Mouse (Mus musculus): ENCODE results near the gene Oxct2b.
"Not testable (repeated sequence)": the region's sequence is repeated elsewhere in the genome, so short reads cannot be mapped to it uniquely, and the experiment has no call there.

Oxct2b gene

DNA sequence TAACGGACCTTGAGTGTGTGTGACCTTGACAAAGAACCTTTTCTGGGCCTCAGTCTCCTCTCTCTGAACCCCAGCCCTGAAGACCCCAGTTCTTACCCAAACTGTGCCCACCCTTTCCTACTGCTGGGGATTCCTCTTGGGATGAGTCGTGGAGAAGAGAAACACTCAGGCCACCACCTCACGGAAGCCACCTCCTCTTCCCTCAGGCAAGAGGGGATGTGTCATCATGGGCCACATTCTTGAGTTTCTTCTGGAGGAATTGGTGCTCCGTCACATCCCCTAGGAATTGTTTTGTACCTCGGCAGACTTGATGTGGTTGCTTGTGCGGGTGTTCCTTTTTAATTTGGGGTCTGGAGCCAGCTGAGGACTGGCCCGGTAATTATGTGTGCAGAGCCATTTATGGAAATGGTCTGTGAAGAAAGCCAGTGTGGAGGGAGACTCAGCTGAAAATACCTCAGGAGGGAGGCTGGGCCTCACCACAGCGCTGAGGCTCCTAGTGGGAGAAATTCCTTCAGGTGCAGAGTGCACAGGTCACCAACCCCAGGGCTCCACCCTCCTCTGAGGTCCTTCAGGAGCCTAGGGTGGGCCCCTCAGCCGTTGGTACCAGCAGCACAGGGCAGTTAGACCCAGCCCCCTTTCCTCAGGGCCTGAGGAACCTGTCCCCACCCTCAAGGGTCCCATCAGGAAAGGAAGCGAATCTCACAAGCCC lies 4.6 kb upstream of the Oxct2b start:
- in situ Hi-C loops (cut with MboI; ENCODE audit: low sequenced_read_pairs) = not testable (repeated sequence)

DNA sequence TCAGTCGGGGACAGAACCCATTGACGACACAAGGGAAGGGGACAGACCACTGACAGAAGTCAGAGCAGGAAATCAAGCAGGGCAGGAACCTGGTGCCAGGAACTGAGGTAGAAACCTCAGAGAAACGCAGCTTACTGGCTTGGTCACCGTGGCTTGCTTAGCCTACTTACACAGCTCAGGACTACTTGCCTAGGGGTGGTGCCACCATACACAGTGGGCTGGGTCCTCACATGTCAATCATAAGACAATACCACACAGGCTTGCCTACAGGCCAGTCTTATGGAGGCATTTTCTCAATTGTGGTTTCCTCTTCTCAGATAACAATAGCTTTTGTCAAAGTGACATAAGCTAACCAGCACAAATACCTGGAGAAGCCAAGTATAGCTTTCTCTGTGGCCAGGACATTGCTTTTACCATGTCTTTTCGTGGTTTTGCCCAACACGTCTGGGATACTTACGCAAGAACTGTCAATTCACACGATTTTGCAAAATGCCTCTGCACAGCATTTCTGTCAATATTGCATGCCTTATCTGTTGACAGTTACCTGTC lies 3.8 kb upstream of the Oxct2b start:
- in situ Hi-C loops (cut with MboI; ENCODE audit: low sequenced_read_pairs) = no loop called here

DNA sequence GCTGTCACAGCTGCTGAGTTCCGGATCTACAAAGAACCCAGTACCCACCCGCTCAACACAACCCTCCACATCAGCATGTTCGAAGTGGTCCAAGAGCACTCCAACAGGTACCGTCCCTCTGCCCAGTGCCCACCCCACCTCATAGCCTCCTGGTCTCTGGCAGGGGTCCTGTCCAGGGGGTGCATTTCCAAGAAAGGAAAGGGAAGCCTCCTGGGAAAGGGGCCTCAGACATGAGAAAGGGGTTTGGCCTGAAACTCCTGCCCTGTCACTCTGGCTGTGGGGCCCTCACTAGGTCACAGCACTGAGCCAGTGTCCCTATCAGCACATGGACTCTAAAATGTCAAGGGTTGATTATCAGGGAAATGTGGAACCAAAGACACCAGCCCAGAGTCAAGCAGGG lies 1.4 kb upstream of the Oxct2b start:
- in situ Hi-C loops (cut with MboI; ENCODE audit: low sequenced_read_pairs) = not testable (repeated sequence)

DNA sequence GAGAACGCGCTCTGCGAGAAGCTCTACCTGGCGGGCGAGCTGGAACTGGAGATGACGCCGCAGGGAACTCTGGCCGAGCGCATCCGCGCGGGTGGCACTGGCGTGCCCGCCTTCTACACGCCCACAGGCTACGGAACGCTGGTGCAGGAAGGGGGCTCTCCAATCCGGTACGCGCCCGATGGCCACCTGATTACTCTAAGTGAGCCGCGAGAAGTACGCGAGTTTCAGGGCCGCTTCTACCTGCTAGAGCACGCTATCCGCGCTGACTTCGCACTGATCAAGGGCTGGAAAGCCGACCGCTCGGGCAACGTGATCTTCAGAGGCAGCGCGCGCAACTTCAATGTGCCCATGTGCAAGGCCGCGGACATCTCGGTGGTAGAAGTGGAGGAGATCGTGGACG lies 574 bp downstream of the Oxct2b start:
- in situ Hi-C loops (cut with MboI; ENCODE audit: low sequenced_read_pairs) = not testable (repeated sequence)

DNA sequence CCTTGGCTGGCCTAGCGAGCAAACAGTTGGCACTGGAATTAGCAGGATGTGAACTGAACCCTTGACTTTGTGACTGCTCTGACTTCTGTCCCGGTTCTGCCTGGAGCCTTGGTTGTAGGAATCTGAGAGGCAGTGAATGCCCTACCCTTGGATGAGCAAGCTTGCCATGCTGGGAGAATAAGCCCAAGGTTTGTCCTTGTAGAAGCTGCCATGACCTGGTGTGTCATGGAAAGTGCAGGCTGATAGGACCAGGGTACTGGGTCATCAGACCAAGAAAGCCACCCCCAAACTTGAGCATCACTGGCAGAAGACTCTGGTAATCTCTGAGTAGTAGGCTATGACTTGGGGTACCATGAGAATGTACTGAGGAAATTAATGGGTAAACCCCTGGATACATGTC lies 5.2 kb downstream of the Oxct2b start:
- in situ Hi-C loops (cut with MboI; ENCODE audit: low sequenced_read_pairs) = no loop called here

DNA sequence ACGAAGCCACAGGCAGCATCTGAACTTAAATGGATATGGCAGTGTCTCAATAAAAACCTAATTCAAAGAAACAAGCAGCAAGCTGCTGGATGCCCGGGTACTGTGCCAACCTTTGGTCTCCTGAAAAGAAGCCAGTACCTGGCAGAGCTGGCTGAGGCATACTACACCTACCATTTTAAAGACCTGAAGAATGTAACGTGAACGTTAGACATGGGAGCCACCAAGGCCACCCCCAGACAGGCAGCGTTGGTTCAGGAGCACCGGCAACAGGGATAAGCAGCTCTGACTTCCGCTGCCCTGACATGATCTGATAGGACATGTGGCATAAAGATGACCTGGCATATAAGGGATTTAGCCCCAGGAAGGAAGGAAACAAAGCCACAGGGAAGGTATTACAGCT lies 10.6 kb downstream of the Oxct2b start:
- in situ Hi-C loops (cut with MboI; ENCODE audit: low sequenced_read_pairs) = no loop called here

DNA sequence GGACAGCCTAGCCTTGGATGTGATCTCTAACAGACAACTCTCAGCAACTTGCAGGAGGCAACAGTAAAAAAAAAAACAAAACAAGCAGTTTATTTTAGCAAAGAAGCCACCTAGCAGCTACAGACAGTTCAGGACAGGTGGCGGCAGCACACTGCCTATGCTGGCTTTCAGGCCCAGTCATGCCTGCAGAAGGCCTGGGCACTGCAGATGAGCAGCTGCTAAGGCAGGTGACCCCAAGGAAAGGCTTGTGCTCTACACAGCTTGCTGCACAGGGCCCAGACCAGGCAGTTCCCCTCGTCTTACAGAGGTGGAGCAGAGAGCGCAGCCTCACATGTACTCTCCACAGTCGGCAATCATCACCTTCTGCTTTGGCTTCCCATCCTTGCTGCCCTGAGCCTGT lies 11.0 kb downstream of the Oxct2b start:
- in situ Hi-C loops (cut with MboI; ENCODE audit: low sequenced_read_pairs) = no loop called here

DNA sequence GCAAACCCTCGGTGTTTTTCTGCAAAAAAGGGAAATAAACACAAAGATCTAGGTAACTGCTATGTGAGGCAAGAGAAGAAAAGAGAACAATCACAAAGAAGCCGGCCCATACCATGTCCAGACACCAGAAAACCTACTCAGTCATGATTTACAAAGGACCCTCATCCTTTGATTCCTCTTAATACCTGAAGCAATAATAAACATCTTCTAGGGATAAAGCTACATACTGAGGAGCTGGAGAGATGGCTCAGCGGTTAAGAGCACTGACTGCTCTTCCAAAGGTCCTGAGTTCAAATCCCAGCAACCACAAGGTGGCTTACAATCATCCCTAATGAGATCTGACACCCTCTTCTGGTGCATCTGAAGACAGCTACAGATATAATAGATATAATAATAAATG lies 21.5 kb downstream of the Oxct2b start:
- in situ Hi-C loops (cut with MboI; ENCODE audit: low sequenced_read_pairs) = no loop called here

DNA sequence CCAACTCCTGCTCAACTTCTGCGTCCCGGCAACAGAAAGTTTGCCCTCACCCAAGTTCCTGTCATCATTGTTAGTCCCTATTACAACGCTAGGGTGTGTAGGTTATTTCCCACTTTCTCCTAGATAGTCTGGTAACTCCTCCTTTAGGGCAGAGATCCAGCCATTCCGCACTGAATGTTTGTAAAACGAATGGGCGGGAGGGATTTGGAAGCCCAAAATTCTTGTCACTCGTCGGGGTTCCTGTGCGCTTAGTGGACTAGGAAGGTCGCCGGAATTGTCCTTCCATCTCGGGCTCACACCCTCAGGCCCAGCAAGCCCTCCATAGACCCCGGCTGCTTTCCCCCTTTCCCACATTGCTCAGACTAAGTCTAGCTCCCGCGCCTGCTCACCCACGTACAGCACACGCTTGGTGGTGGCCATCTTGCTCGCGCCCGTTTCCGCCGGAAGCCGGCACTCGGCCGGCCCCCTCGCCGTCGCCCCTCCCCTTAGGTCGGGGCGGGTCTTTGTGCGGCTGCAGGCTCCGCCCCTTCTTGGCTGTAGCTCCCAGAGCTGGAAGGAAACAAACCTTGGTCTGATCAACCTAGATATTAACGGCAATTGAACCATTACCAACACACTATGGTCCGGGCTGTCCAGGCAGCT lies 23.6 kb downstream of the Oxct2b start, which contains the start of gene Ppie:
Gene Ppie, minus strand, starts transcription at position 439 of the 642 bp plus-strand sequence.
- in situ Hi-C loops (cut with MboI; ENCODE audit: low sequenced_read_pairs) = no loop called here

DNA sequence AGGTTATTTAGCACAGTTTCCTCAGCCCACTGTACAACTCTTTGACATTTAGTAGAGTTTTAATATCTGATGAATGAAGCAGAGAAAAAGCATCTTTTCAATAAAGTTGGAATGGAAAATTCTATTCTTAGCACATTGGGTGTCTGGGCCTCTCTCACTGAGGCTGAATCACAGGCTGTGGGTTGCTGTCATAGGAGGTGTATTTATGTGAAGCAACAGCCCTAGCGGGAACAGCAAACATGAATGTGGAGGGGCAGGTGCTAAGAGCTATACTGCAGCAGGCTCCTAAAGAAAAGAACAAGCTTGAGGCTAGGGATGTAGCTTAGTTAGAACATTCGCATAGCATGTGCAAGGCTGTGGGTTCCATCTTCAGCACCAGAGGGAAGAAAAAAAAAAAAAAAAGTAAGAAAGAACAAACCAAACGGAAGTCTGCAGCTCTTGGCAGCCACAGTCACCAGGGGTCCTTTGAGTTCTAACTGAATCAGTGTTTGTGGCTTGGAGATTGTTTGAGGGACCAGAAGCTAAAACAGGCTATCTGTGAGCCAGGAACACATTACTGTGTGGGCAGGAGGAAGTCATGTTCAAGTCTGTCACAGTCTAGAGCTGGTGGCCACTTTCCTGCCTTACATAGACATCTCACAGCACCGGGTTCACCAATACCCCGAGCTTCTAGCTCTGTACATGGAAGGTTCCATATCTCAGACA lies 31.5 kb downstream of the Oxct2b start:
- in situ Hi-C loops (cut with MboI; ENCODE audit: low sequenced_read_pairs) = no loop called here

DNA sequence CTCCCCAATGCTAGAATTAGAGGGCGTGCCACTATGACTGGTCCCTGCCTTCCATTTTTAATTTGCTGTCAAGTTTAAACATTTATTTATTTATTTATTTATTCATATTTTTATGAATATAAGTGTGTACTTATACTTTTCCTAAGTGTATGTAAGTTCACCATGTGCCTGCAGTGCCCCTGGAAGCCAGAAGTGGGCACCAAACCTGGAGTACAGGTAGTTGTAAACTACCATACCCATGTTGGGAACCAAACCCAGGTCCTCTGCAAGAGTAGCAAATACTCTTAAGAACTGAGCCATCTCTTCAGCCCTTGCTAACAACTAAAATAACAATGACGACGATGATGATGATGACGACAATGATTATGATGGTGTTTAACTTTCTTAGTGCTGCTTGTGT lies 35.9 kb downstream of the Oxct2b start:
- in situ Hi-C loops (cut with MboI; ENCODE audit: low sequenced_read_pairs) = no loop called here

DNA sequence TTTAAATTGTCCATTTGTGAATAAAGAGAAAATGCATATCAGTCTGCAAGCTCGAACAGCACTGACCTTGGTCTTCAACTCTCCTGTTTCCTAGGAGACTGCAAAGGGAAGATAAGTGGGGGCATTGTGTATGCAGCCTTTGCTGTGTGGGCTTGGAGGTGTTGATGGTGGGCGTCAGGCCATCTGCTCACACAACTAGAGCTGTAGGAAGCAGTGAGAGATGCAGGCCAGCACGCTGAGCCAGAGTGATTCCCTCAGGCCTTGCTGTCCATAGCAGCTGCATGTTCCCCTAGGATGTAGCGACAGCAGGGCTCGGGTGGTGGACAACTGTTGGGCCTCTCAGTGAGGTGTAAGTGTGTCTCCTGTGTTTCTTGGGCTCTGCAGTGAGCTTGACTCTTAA lies 36.9 kb downstream of the Oxct2b start:
- in situ Hi-C loops (cut with MboI; ENCODE audit: low sequenced_read_pairs) = no loop called here

DNA sequence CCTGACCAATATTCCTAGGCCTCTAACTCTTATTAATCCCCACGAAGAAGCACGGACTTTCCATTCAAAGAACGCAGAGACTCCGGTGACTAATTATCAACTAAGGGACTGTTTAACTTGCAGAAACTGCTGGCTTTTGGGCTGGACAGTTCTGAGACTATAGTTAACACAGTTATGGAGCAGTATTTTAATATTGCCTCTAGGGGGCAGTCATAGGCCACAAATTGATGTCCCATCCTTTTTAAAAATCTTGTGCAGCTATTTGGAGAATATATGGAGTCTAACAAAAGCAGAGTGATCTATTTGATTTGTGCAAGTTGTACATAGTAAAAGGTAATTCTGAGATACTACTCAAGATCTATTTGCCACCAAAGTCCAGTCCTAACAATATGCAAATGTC lies 38.9 kb downstream of the Oxct2b start:
- in situ Hi-C loops (cut with MboI; ENCODE audit: low sequenced_read_pairs) = no loop called here

DNA sequence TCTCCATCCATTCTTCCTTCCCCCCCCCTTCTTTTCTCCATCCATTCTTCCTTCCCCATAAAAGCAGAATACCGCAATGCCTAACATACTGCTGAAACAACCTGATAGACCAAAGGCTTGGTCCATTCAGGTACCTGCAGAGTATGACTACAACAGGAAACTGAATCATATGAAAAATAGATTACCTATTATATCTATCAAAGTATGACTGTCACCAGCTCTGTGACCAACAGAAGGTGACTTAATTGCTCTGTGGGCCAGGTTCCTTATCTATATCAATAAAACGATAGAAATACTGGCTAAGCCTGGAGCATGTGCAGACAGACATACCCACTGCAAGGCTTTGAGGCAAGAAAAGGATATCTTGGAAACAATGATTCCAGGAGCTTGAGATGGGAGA lies 39.4 kb downstream of the Oxct2b start:
- in situ Hi-C loops (cut with MboI; ENCODE audit: low sequenced_read_pairs) = no loop called here

DNA sequence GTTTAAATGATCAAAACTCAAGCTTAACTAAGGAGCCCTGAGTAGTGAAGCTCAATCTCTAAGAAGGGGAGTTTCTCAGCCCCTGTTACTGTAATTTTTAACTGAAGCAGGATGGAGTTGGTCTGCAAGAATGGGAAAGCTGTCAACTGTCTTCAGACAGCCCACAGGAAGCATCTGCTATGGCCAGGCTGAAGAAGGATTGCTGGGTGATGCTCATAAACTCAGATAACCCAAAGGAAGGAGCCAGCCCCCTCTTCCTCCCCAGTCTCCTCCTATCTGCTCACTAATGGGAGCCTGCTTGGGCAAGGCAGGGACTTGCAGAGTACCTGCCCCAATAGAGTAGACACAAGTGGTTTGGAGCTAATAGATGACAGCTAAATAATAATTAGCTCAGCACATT lies 39.8 kb downstream of the Oxct2b start:
- in situ Hi-C loops (cut with MboI; ENCODE audit: low sequenced_read_pairs) = no loop called here

DNA sequence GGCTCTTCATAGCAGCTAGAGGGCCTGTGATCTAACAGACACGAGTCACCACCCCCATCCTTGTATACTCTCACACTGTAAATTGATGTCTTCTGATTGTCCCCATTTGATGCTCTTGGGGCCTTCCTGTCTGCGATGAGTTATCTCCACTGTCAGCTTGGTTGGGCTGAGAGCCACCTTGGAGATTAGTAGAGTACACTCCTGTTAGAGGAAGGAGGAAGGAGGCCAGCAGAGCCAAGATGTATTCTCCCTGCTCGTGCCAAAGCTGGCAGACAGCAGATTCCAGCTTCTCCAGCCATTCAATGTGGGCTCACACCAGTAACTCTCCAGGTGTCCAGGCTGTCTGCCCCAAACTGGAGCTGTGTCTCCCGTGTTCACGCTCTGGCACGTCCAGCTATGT lies 44.5 kb downstream of the Oxct2b start:
- in situ Hi-C loops (cut with MboI; ENCODE audit: low sequenced_read_pairs) = no loop called here

DNA sequence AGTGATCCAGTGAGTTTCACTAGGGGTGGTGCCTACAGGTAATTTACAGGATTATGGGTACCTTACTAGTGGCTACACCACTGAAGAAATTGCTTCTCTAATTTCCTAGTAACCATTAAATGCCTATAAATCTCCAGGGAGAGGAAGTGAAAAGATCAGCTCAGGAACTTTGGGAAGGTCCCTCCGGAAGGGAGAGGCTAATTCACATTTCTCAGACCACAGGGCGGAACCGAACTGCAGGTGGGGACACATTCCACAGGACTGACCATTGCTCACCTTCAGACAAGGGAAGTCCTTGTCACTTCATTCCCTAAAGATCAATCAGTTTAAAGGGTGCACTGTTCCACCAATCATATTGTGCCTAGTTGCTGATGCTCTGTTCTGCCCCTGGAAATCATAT lies 45.2 kb downstream of the Oxct2b start:
- in situ Hi-C loops (cut with MboI; ENCODE audit: low sequenced_read_pairs) = not testable (repeated sequence)

DNA sequence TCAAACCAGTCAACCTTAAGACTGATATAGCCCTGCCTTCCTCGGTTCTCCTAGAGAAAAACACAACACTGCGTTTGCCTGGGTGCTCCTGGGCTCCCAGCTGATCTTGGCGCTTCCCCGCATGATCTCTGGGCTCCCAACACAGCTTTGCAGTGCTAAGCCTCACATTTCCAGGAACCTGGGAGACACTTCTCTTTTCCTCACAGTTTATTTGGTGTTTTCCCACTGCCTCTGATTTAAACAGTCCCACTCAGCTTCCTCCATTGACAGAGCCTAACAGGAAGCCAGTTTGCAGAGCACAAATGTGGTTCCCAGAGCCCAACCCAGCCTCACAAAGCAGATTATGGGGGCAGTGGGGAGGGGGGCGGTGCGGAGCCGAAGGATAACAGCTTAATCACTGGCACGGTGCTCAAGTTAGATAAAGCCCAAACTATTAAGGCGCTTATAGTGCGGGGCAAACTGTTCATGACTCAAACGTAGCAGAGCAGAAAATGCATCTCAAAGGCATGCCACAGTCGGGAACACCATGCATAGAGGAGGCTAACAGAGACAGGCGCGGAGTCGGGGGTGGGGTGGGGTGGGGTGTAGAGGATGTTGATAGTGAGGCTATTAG lies 46.3 kb downstream of the Oxct2b start:
- in situ Hi-C loops (cut with MboI; ENCODE audit: low sequenced_read_pairs) = no loop called here

DNA sequence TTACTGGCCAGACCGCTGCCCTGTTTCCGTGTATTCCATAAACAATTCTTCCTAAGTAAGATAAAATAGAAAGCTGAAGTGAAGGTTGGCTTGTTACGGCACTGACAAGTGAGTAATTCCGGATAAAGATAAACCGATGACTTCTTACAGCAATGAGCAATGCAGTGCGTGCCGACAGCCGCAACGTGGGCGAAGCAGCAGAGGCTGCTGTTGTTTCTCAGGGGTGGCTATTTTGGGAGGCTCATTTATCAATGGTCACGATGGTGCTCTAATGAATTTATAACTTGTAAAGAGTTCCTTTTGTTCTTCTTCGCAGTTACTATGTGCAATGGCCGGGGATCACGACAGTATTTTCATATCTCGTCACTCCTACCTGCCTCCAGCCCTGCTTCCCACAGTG lies 48.1 kb downstream of the Oxct2b start:
- in situ Hi-C loops (cut with MboI; ENCODE audit: low sequenced_read_pairs) = no loop called here

All from CH12F3 (cell line).